Mouse (Mus musculus) lung, adult 2 months (tissue): Measurements from ENCODE around the gene Anapc7.

ENCODE experiments used
- CTCF ChIP-seq: fragments of 200-500 bp; IDR thresholded peaks from 2 replicates; pipeline ENCODE4 v1.5.1; 2011; ENCODE audit warnings: mild to moderate bottlenecking, low read length, control low read depth; ENCODE audit not compliant: insufficient read depth
- POLR2A ChIP-seq: fragments of 200-500 bp; IDR thresholded peaks from 2 replicates; pipeline ENCODE4 v1.6.1; 2011; ENCODE audit warnings: low read depth, mild to moderate bottlenecking, control low read depth, low read length, borderline replicate concordance; ENCODE audit errors: extremely low read depth

- TF ChIP-seq CTCF (peak; percentile 26; the same call in 1 of the 2 replicates), POLR2A (no peak)
Measured at GRCm38 (mm10) chr5:122434541-122434940, 13.0 kb downstream of the Anapc7 start.
